Mouse (Mus musculus) C2C12 (cell line): ENCODE measurements at regions not wholly inside any gene's neighbourhood (a gene's known extent, or its start where the extent isn't known, plus 50 kb on each side); places are given as distances from the start of the nearest gene placed in this dataset.

Source experiments
- H3K27me3 ChIP-seq: one replicate; pipeline ENCODE4 v1.6.1; 2011; ENCODE audit not compliant: control insufficient read depth, insufficient read depth, insufficient read length
- H3K36me3 ChIP-seq: one replicate; pipeline ENCODE4 v1.6.1; 2011; ENCODE audit not compliant: control insufficient read depth, insufficient read depth
- H3K4me3 ChIP-seq: one replicate; pipeline ENCODE4 v1.5.1; 2011; ENCODE audit warnings: mild to moderate bottlenecking, control low read depth; ENCODE audit not compliant: poor library complexity, insufficient read depth, severe bottlenecking
- H3K79me2 ChIP-seq: one replicate; pipeline ENCODE4 v1.6.1; 2011; ENCODE audit not compliant: control insufficient read depth, insufficient read depth
- H3K79me3 ChIP-seq: one replicate; pipeline ENCODE4 v1.6.1; 2011; ENCODE audit warnings: low read depth, control low read depth
- H3ac ChIP-seq: one replicate; pipeline ENCODE3; 2011; ENCODE audit warnings: low read depth; ENCODE audit not compliant: control insufficient read depth, insufficient read length
- CEBPB ChIP-seq: IDR thresholded peaks from one replicate; pipeline ENCODE4 v1.6.1; 2011; ENCODE audit warnings: low read depth, mild to moderate bottlenecking, control low read depth, moderate library complexity
- CTCF ChIP-seq: IDR thresholded peaks from one replicate; pipeline ENCODE4 v1.5.1; 2011; ENCODE audit not compliant: control insufficient read depth, insufficient read depth, insufficient read length
- FOSL1 ChIP-seq: IDR thresholded peaks from one replicate; pipeline ENCODE4 v1.8.0; 2011; ENCODE audit warnings: mild to moderate bottlenecking, low read length; ENCODE audit not compliant: poor library complexity, insufficient read depth, severe bottlenecking
- MAX ChIP-seq: IDR thresholded peaks from one replicate; pipeline ENCODE4 v1.6.1; 2011; ENCODE audit warnings: mild to moderate bottlenecking, control low read depth
- MYOD1 ChIP-seq: IDR thresholded peaks from one replicate; pipeline ENCODE4 v1.6.1; 2011; ENCODE audit warnings: low read depth; ENCODE audit not compliant: control insufficient read depth, insufficient read length
- MYOG ChIP-seq: IDR thresholded peaks from one replicate; pipeline ENCODE4 v1.6.1; 2011; ENCODE audit not compliant: control insufficient read depth, insufficient read length; ENCODE audit errors: extremely low read depth
- USF1 ChIP-seq: IDR thresholded peaks from one replicate; pipeline ENCODE4 v1.6.1; 2011; ENCODE audit warnings: low read depth, mild to moderate bottlenecking, control low read depth, moderate library complexity

GRCm38 (mm10) chr11:7828001-7828400, 614.3 kb upstream of the Igfbp3 start:
- H3ac ChIP-seq: no peak overlapping the region
- H3K4me3 ChIP-seq: no peak overlapping the region
- H3K27me3 ChIP-seq: no peaks in the 10 kb centered on the region
- no peaks in the 10 kb centered on the region for H3K36me3 ChIP-seq
- H3K79me3 ChIP-seq: no peaks in the 10 kb centered on the region
- TF ChIP-seq FOSL1: no peak
- H3K79me2 ChIP-seq: no peaks in the 10 kb centered on the region

- H3ac ChIP-seq: no peak overlapping the region
- no peaks in the 10 kb centered on the region for H3K36me3 ChIP-seq
- no peaks in the 10 kb centered on the region for H3K27me3 ChIP-seq
- TF ChIP-seq CTCF (no peak), MAX (no peak), CEBPB (no peak), MYOD1 (no peak), MYOG (no peak), FOSL1 (no peak), USF1 (no peak)
- H3K79me2 ChIP-seq: no peaks in the 10 kb centered on the region
- no peaks in the 10 kb centered on the region for H3K79me3 ChIP-seq
- no peak overlapping the region for H3K4me3 ChIP-seq
Measured at GRCm38 (mm10) chr11:7827402-7827801, 613.7 kb upstream of the Igfbp3 start.

- TF ChIP-seq MYOD1 (no peak), MYOG (no peak), USF1 (no peak), CEBPB (no peak), MAX (no peak), FOSL1 (no peak), CTCF (no peak)
- H3K36me3 ChIP-seq: no peaks in the 10 kb centered on the region
- no peaks in the 10 kb centered on the region for H3K79me3 ChIP-seq
- H3ac ChIP-seq: no peak overlapping the region
- H3K79me2 ChIP-seq: no peaks in the 10 kb centered on the region
- H3K27me3 ChIP-seq: no peaks in the 10 kb centered on the region
- H3K4me3 ChIP-seq: no peak overlapping the region
Measured at GRCm38 (mm10) chr11:7815750-7816149, 602.0 kb upstream of the Igfbp3 start.

GRCm38 (mm10) chr11:7814556-7814955, 600.8 kb upstream of the Igfbp3 start:
- TF ChIP-seq USF1 (no peak), CTCF (no peak), MAX (no peak), CEBPB (no peak), MYOG (no peak), FOSL1 (no peak), MYOD1 (no peak)
- no peaks in the 10 kb centered on the region for H3K27me3 ChIP-seq
- H3K4me3 ChIP-seq: no peak overlapping the region
- no peaks in the 10 kb centered on the region for H3K36me3 ChIP-seq
- no peak overlapping the region for H3ac ChIP-seq
- no peaks in the 10 kb centered on the region for H3K79me2 ChIP-seq
- H3K79me3 ChIP-seq: no peaks in the 10 kb centered on the region

GRCm38 (mm10) chr11:7812436-7812835, 598.7 kb upstream of the Igfbp3 start:
- Histone ChIP-seq H3K4me3 (no peak overlapping the region), H3ac (no peak overlapping the region)
- no peak for TF ChIP-seq MAX
- TF ChIP-seq FOSL1: no peak
- no peak for TF ChIP-seq MYOG
- TF ChIP-seq MYOD1: no peak
- no peak for TF ChIP-seq USF1
- no peak for TF ChIP-seq CTCF
- TF ChIP-seq CEBPB: no peak

GRCm38 (mm10) chr11:7809741-7810140, 596.0 kb upstream of the Igfbp3 start:
- no peaks in the 10 kb centered on the region for H3K79me3 ChIP-seq
- H3K36me3 ChIP-seq: no peaks in the 10 kb centered on the region
- TF ChIP-seq FOSL1: no peak
- no peak for TF ChIP-seq MYOD1
- no peak for TF ChIP-seq MAX
- no peak for TF ChIP-seq MYOG
- TF ChIP-seq CTCF: no peak
- TF ChIP-seq CEBPB: no peak
- TF ChIP-seq USF1: no peak
- H3K79me2 ChIP-seq: no peaks in the 10 kb centered on the region
- H3K27me3 ChIP-seq: no peaks in the 10 kb centered on the region
- no peak overlapping the region for H3ac ChIP-seq
- H3K4me3 ChIP-seq: no peak overlapping the region

More at GRCm38 (mm10) chr11:7812436-7812835, 598.7 kb upstream of the Igfbp3 start:
- H3K79me3 ChIP-seq: no peaks in the 10 kb centered on the region
- no peaks in the 10 kb centered on the region for H3K27me3 ChIP-seq
- no peaks in the 10 kb centered on the region for H3K36me3 ChIP-seq
- no peaks in the 10 kb centered on the region for H3K79me2 ChIP-seq
